9 mouse cellular contexts compared by ENCODE assay signal in the genomic region with DNA sequence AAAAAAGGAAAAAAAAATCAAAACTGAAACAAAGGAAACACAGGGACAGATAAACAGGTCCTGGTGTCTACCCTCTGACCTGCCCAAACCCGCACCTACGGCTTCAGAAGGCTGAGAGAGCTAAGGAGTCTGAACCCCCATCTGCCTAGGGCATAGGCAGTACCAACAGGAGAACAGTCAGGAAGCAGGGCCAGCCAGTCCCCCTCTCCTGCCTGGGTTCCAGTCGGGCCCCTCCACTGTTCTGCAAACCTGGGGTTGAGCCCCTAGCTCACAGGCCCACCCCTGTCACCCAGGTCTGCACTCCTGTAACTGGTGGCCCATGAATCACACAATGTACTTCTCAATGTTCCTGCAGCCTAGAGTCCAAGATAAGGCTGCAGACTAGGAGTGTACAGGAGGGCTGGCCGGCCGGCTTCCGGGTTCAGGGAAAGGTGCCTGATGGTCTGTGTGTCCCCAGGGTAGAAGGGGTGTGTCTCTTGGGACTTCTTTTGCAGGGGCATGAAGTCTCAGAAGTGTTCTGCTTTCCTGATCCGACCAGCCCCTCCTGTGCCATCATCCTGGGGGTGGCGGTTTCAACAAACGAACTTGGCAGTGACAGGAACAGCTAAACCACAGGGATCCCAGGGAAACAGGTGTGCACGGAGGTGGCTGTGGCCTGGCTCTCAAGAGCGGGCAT. TPM values are rescaled to one million over a fixed set of nuclear protein-coding genes. Genes with fewer than 3 reads are reported as not detected.
DNase-seq lines count a peak whose midpoint lies in the region; ATAC-seq and TF ChIP-seq lines count a peak whose summit lies in the region.
"Had no signal": no experiment of that assay in that cellular context is flagged by ENCODE, and none has a peak within 500 bp of the region (broad histone marks: within the 10 kb centered on the region; RNA-seq: fewer than 3 reads in every experiment).

No protein-coding gene starts in this region.

- H3K4me3 ChIP-seq in CH12.LX (replicated peaks in 1 of 3; ENCODE audit: low read depth in 2 of 3, low read length in 2 of 3, poor library complexity in 1 of 3): peak overlapping the region in 2 of 3 experiments; percentile 23 to 58
- H3K4me3 ChIP-seq: midbrain, embryonic 13.5 days had no signal

- in situ Hi-C loops in CH12.LX (cut with MboI; ENCODE audit: low pct_ligation_motif_present, low pct_unique_long_range_greater_than_20kb, low sequenced_read_pairs): no loop called here

- H3K36me3 ChIP-seq in CH12.LX (replicated peaks in 1 of 2; ENCODE audit: control insufficient read depth in 1 of 2, insufficient read depth in 1 of 2, low read length in 1 of 2): peaks cover 9 to 39% of the 10 kb centered on the region in 2 experiments
- H3K36me3 ChIP-seq: midbrain, embryonic 13.5 days had no signal

- no peak; the same call in none of the 2 replicates for TF ChIP-seq POLR2A in CH12.LX (IDR thresholded peaks at IDR 0.05; ENCODE audit: low read depth, low read length)

- H3K4me2 ChIP-seq in CH12.LX (ENCODE audit: insufficient read depth, low read depth, poor library complexity, severe bottlenecking): peak overlapping the region; percentile 94
- H3K4me2 ChIP-seq: hindbrain, embryonic 14.5 days; midbrain, embryonic 13.5 days had no signal

- no peaks in the 10 kb centered on the region for H3K9me3 ChIP-seq in CH12.LX (replicated peaks; ENCODE audit: low read length)
- H3K9me3 ChIP-seq: midbrain, embryonic 13.5 days had no signal

- H3K79me2 ChIP-seq in CH12.LX (replicated peaks; ENCODE audit: control insufficient read depth, extremely low read depth, insufficient read depth, poor library complexity, severe bottlenecking): peaks cover 87% of the 10 kb centered on the region

- peak; percentile 3 for DNase-seq in kidney, postnatal 10 days
- no peak for DNase-seq in kidney, adult 8-10 months
- DNase-seq in CH12.LX (ENCODE audit: extremely low read depth): peak; percentile 52
- peak; percentile 54 for DNase-seq in cerebellum, adult 9-10 months
- peak; percentile 27 for DNase-seq in naive thymus-derived CD4-positive, alpha-beta T cell, adult 2 months (ENCODE audit: low read depth)
- no peak for DNase-seq in right cerebral cortex, postnatal 36 days (ENCODE audit: low spot score in 2 of 2)

- dilution Hi-C loops in CH12.LX (cut with MboI; ENCODE audit: extremely low pct_ligation_motif_present, extremely low pct_unique_long_range_greater_than_20kb, low sequenced_read_pairs): no loop called here

- peaks cover 24 to 71% of the 10 kb centered on the region in 2 experiments for H3K4me1 ChIP-seq in CH12.LX (ENCODE audit: control insufficient read depth in 1 of 2, insufficient read depth in 2 of 2)

- no peak for ATAC-seq in frontal cortex, adult (ENCODE audit: low TSS enrichment)
- ATAC-seq: midbrain, embryonic 13.5 days had no signal

- no peaks in the 10 kb centered on the region for H3K27me3 ChIP-seq in CH12.LX (replicated peaks)

- H3K27ac ChIP-seq in CH12.LX (ENCODE audit: insufficient read depth, low read depth): peak overlapping the region; percentile 91
- H3K27ac ChIP-seq: hindbrain, embryonic 14.5 days; midbrain, embryonic 13.5 days had no signal

- no peak for TF ChIP-seq CTCF in CH12.LX (conservative IDR thresholded peaks at IDR 0.05 in 1 of 2, IDR thresholded peaks at IDR 0.05 in 1 of 2; ENCODE audit: low read depth in 2 of 2, low read length in 2 of 2)

- H3K9ac ChIP-seq in CH12.LX (ENCODE audit: insufficient read depth, low read depth): peak overlapping the region; percentile 98; the same call in 1 of the 2 replicates
- H3K9ac ChIP-seq: hindbrain, embryonic 14.5 days; midbrain, embryonic 13.5 days had no signal

- no peak for TF ChIP-seq RAD21 in CH12.LX (IDR thresholded peaks at IDR 0.05; ENCODE audit: low read depth, low read length)

- TF ChIP-seq EP300 in CH12.LX (IDR thresholded peaks at IDR 0.05; ENCODE audit: low read length): 0 out of 2 replicates have a peak, but pooled peaks have one; percentile 25

TF ChIP-seq in CH12.LX, 34 proteins besides CTCF, POLR2A, EP300 and RAD21:
- TF ChIP-seq ELF1 (IDR thresholded peaks at IDR 0.05; ENCODE audit: low read depth, low read length): peak; percentile 91
- no peak for TF ChIP-seq NRF1 (IDR thresholded peaks at IDR 0.05; ENCODE audit: low read depth, low read length)
- TF ChIP-seq RCOR1 (conservative IDR thresholded peaks at IDR 0.05; ENCODE audit: low read depth, low read length): no peak
- no peak for TF ChIP-seq JUN (IDR thresholded peaks at IDR 0.05; ENCODE audit: insufficient read depth, low read depth, low read length)
- TF ChIP-seq CHD1 (IDR thresholded peaks at IDR 0.05; ENCODE audit: low read depth, low read length): no peak
- TF ChIP-seq NELFE (IDR thresholded peaks at IDR 0.05; ENCODE audit: low read depth, low read length): no peak
- no peak for TF ChIP-seq PAX5 (IDR thresholded peaks at IDR 0.05; ENCODE audit: low read length)
- no peak for TF ChIP-seq USF2 (conservative IDR thresholded peaks at IDR 0.05; ENCODE audit: low read depth, low read length)
- TF ChIP-seq ETS1 (conservative IDR thresholded peaks at IDR 0.05; ENCODE audit: low read depth, low read length): peak; percentile 11; the same call in 1 of the 2 replicates
- no peak for TF ChIP-seq ZC3H11A (IDR thresholded peaks at IDR 0.05; ENCODE audit: low read depth, low read length)
- 0 out of 2 replicates have a peak, but pooled peaks have one; percentile 4 for TF ChIP-seq MAFK (IDR thresholded peaks at IDR 0.05; ENCODE audit: insufficient replicate concordance, low read length)
- no peak for TF ChIP-seq MYC (IDR thresholded peaks at IDR 0.05; ENCODE audit: low read depth, low read length)
- peak; percentile 42; the same call in 1 of the 2 replicates for TF ChIP-seq TCF12 (IDR thresholded peaks at IDR 0.05; ENCODE audit: low read depth, low read length)
- no peak for TF ChIP-seq MAX (IDR thresholded peaks at IDR 0.05; ENCODE audit: low read length)
- TF ChIP-seq ZMIZ1 (IDR thresholded peaks at IDR 0.05; ENCODE audit: low read depth, low read length): 0 out of 2 replicates have a peak, but pooled peaks have one; percentile 5
- TF ChIP-seq HCFC1 (IDR thresholded peaks at IDR 0.05; ENCODE audit: low read depth, low read length): no peak
- TF ChIP-seq CHD2 (IDR thresholded peaks at IDR 0.05; ENCODE audit: low read length): no peak; the same call in 1 of the 2 replicates
- TF ChIP-seq MXI1 (IDR thresholded peaks at IDR 0.05; ENCODE audit: low read depth, low read length): no peak
- TF ChIP-seq USF1 (IDR thresholded peaks at IDR 0.05; ENCODE audit: low read depth, low read length): no peak
- TF ChIP-seq SMC3 (IDR thresholded peaks at IDR 0.05; ENCODE audit: low read depth, low read length): no peak
- TF ChIP-seq ZNF384 (IDR thresholded peaks at IDR 0.05; ENCODE audit: low read depth, low read length): no peak
- no peak for TF ChIP-seq POLR2AphosphoS2 (IDR thresholded peaks at IDR 0.05; ENCODE audit: low read depth, low read length)
- TF ChIP-seq ZKSCAN1 (IDR thresholded peaks at IDR 0.05; ENCODE audit: borderline replicate concordance, low read depth, low read length): no peak
- TF ChIP-seq BHLHE40 (IDR thresholded peaks at IDR 0.05; ENCODE audit: low read depth, low read length): no peak
- no peak for TF ChIP-seq MAZ (IDR thresholded peaks at IDR 0.05; ENCODE audit: low read depth, low read length)
- no peak for TF ChIP-seq UBTF (IDR thresholded peaks at IDR 0.05; ENCODE audit: low read depth, low read length)
- TF ChIP-seq JUND (conservative IDR thresholded peaks at IDR 0.05; ENCODE audit: low read depth, low read length): no peak
- TF ChIP-seq KAT2A (IDR thresholded peaks at IDR 0.05; ENCODE audit: insufficient replicate concordance, low read length): 0 out of 2 replicates have a peak, but pooled peaks have one; percentile 55
- TF ChIP-seq E2F4 (IDR thresholded peaks at IDR 0.05; ENCODE audit: insufficient replicate concordance, low read depth, low read length): no peak
- peak; percentile 14; the same call in 1 of the 2 replicates for TF ChIP-seq SIN3A (IDR thresholded peaks at IDR 0.05; ENCODE audit: low read length)
- peak; percentile 34; the same call in 1 of the 2 replicates for TF ChIP-seq MEF2A (IDR thresholded peaks at IDR 0.05; ENCODE audit: borderline replicate concordance, low read depth, low read length)
- no peak for TF ChIP-seq GABPA (IDR thresholded peaks at IDR 0.05; ENCODE audit: insufficient replicate concordance, low read depth, low read length)
- TF ChIP-seq IRF4 (IDR thresholded peaks at IDR 0.05; ENCODE audit: low read depth, low read length): peak; percentile 11; the same call in 1 of the 2 replicates
- no peak for TF ChIP-seq TBP (conservative IDR thresholded peaks at IDR 0.05; ENCODE audit: low read depth, low read length)
TF ChIP-seq in CH12.LX: peak in this region for 9.

RNA-seq across cellular contexts. Expression of a gene that starts 4.6 kb away (rescaled TPM):
- total RNA-seq in CH12.LX (2012; rRNA removed) (71.4 and 129 TPM in 2 replicates), CH12.LX (2014; rRNA removed) (23.3 and 24.6 TPM in 2 replicates)
- polyA plus RNA-seq in CH12.LX (2012; ENCODE audit: insufficient read length, low read depth): 152 and 223 TPM in 2 replicates

RNA-seq across cellular contexts. Expression of a gene that starts 52.6 kb away (rescaled TPM):
- total RNA-seq in CH12.LX (2012; rRNA removed) (0.59 and 1.1 TPM in 2 replicates), CH12.LX (2014; rRNA removed) (0.12 TPM in 2 replicates)
- 0.27 and 0.29 TPM in 2 replicates for polyA plus RNA-seq in CH12.LX (2012; ENCODE audit: insufficient read length, low read depth)

Comparison
In these comparisons a context has a peak if more than half of its experiments do, and no peak if none do; other contexts are left out.
1. DNase-seq: peak in kidney, postnatal 10 days (single experiment), CH12.LX (single experiment), cerebellum, adult 9-10 months (single experiment) and naive thymus-derived CD4-positive, alpha-beta T cell, adult 2 months (single experiment); none in kidney, adult 8-10 months (0 of 2) and right cerebral cortex, postnatal 36 days (0 of 2).